Mouse (Mus musculus) intestine, embryonic 15.5 days (tissue): ENCODE measurements at regions not wholly inside any gene's neighbourhood (a gene's known extent, or its start where the extent isn't known, plus 50 kb on each side); places are given as distances from the start of the nearest gene placed in this dataset.
"Not testable (repeated sequence)": the region's sequence is repeated elsewhere in the genome, so short reads cannot be mapped to it uniquely, and the experiment has no call there.

Source experiments
- ATAC-seq: fragments of 200-750 bp; cut with Nextera tagmentation; 2 replicates; pipeline ENCODE4 v1.8.0; 2017; ENCODE audit warnings: moderate TSS enrichment, moderate library complexity
- H3K27ac ChIP-seq: fragments of 300-500 bp; sonication (generic); 2 replicates; pipeline ENCODE4 v1.5.1; 2015; ENCODE audit warnings: mild to moderate bottlenecking, inconsistent platforms
- H3K27me3 ChIP-seq: fragments of 300-500 bp; sonication (generic); replicated peaks from 2 replicates; pipeline ENCODE4 v1.6.1; 2015; ENCODE audit warnings: inconsistent platforms
- H3K36me3 ChIP-seq: fragments of 300-500 bp; sonication (generic); 2 replicates; pipeline ENCODE4 v1.6.1; 2015; ENCODE audit warnings: inconsistent platforms
- H3K4me1 ChIP-seq: fragments of 300-500 bp; sonication (generic); replicated peaks from 2 replicates; pipeline ENCODE4 v1.6.1; 2015; ENCODE audit warnings: inconsistent platforms
- H3K4me2 ChIP-seq: fragments of 300-500 bp; sonication (generic); replicated peaks from 2 replicates; pipeline ENCODE4 v1.6.1; 2015; ENCODE audit warnings: mild to moderate bottlenecking, inconsistent platforms
- H3K4me3 ChIP-seq: fragments of 300-500 bp; sonication (generic); replicated peaks from 2 replicates; pipeline ENCODE4 v1.5.1; 2015; ENCODE audit warnings: inconsistent platforms
- H3K9ac ChIP-seq: fragments of 300-500 bp; sonication (generic); 2 replicates; pipeline ENCODE4 v1.6.1; 2015; ENCODE audit warnings: inconsistent platforms
- H3K9me3 ChIP-seq: fragments of 300-500 bp; sonication (generic); 2 replicates; pipeline ENCODE4 v1.6.1; 2016; ENCODE audit warnings: inconsistent platforms
- WGBS: fragments of 180-500 bp; shearing (Covaris S2); methylation state at CpG from one replicate; pipeline ENCODE4 v1.1.7; 2015; 5-methylcytosine and 5-hydroxymethylcytosine counted together

GRCm38 (mm10) chr12:14286676-14287075, 134.8 kb upstream of the Fam84a start:
- 84% methylated on average over 1 of the region's 1 CpGs for WGBS
- H3K27ac ChIP-seq, result no peak overlapping the region

GRCm38 (mm10) chr12:14285870-14286535, 134.1 kb upstream of the Fam84a start:
- WGBS, result 70% methylated on average over 2 of the region's 2 CpGs
- peak; percentile 88 for ATAC-seq

More at GRCm38 (mm10) chr12:14286676-14287075, 134.8 kb upstream of the Fam84a start:
- ATAC-seq, result 0 out of 2 replicates have a peak, but pooled peaks have one; percentile 43
- no peak overlapping the region for H3K9ac ChIP-seq
- no peak overlapping the region for H3K4me3 ChIP-seq
- H3K27me3 ChIP-seq, result no peaks in the 10 kb centered on the region
- no peaks in the 10 kb centered on the region for H3K36me3 ChIP-seq
- H3K9me3 ChIP-seq, result no peaks in the 10 kb centered on the region
- no peaks in the 10 kb centered on the region for H3K4me1 ChIP-seq
- no peak overlapping the region for H3K4me2 ChIP-seq

GRCm38 (mm10) chr12:14283106-14283692, 131.3 kb upstream of the Fam84a start:
- WGBS, result 52% methylated on average over 4 of the region's 4 CpGs

More at GRCm38 (mm10) chr12:14285870-14286535, 134.1 kb upstream of the Fam84a start:
- H3K4me2 ChIP-seq, result no peak overlapping the region
- no peak overlapping the region for H3K4me3 ChIP-seq
- no peak overlapping the region for H3K9ac ChIP-seq
- no peak overlapping the region for H3K27ac ChIP-seq
- H3K36me3 ChIP-seq, result no peaks in the 10 kb centered on the region
- H3K27me3 ChIP-seq, result no peaks in the 10 kb centered on the region
- no peaks in the 10 kb centered on the region for H3K9me3 ChIP-seq
- no peaks in the 10 kb centered on the region for H3K4me1 ChIP-seq

GRCm38 (mm10) chr12:14275265-14275664, 123.4 kb upstream of the Fam84a start:
- Histone ChIP-seq H3K9ac (no peak overlapping the region), H3K4me3 (no peak overlapping the region), H3K27me3 (no peaks in the 10 kb centered on the region), H3K4me2 (no peak overlapping the region), H3K27ac (no peak overlapping the region), H3K36me3 (no peaks in the 10 kb centered on the region), H3K4me1 (no peaks in the 10 kb centered on the region), H3K9me3 (no peaks in the 10 kb centered on the region)
- no peak for ATAC-seq

More at GRCm38 (mm10) chr12:14283106-14283692, 131.3 kb upstream of the Fam84a start:
- Histone ChIP-seq H3K4me2 (no peak overlapping the region), H3K4me1 (no peaks in the 10 kb centered on the region), H3K27me3 (no peaks in the 10 kb centered on the region), H3K27ac (no peak overlapping the region), H3K36me3 (no peaks in the 10 kb centered on the region), H3K4me3 (no peak overlapping the region), H3K9ac (no peak overlapping the region), H3K9me3 (no peaks in the 10 kb centered on the region)
- no peak for ATAC-seq

- no peak overlapping the region for H3K4me2 ChIP-seq
- no peak overlapping the region for H3K27ac ChIP-seq
- 84% methylated on average over 5 of the region's 5 CpGs for WGBS
- ATAC-seq, result no peak
- H3K27me3 ChIP-seq, result no peaks in the 10 kb centered on the region
- H3K4me3 ChIP-seq, result no peak overlapping the region
- no peak overlapping the region for H3K9ac ChIP-seq
- no peaks in the 10 kb centered on the region for H3K9me3 ChIP-seq
- no peaks in the 10 kb centered on the region for H3K36me3 ChIP-seq
- no peaks in the 10 kb centered on the region for H3K4me1 ChIP-seq
Observed at GRCm38 (mm10) chr12:14274796-14275195, 122.9 kb upstream of the Fam84a start.

GRCm38 (mm10) chr12:14271216-14271615, 119.4 kb upstream of the Fam84a start:
- Histone ChIP-seq H3K9me3 (no peaks in the 10 kb centered on the region), H3K9ac (no peak overlapping the region), H3K27me3 (no peaks in the 10 kb centered on the region), H3K4me2 (no peak overlapping the region), H3K27ac (no peak overlapping the region), H3K4me1 (no peaks in the 10 kb centered on the region), H3K4me3 (no peak overlapping the region), H3K36me3 (no peaks in the 10 kb centered on the region)
- no peak for ATAC-seq

- Histone ChIP-seq H3K9me3 (no peaks in the 10 kb centered on the region), H3K27me3 (no peaks in the 10 kb centered on the region), H3K4me3 (no peak overlapping the region), H3K4me1 (no peaks in the 10 kb centered on the region), H3K4me2 (no peak overlapping the region), H3K9ac (no peak overlapping the region), H3K27ac (no peak overlapping the region), H3K36me3 (no peaks in the 10 kb centered on the region)
- WGBS, result 86% methylated on average over 2 of the region's 2 CpGs
- ATAC-seq, result no peak
Observed at GRCm38 (mm10) chr12:14261102-14261501, 109.2 kb upstream of the Fam84a start.

GRCm38 (mm10) chr12:14260288-14260687, 108.4 kb upstream of the Fam84a start:
- Histone ChIP-seq H3K4me2 (no peak overlapping the region), H3K4me1 (no peaks in the 10 kb centered on the region), H3K9ac (no peak overlapping the region), H3K9me3 (no peaks in the 10 kb centered on the region), H3K36me3 (no peaks in the 10 kb centered on the region), H3K4me3 (no peak overlapping the region), H3K27me3 (no peaks in the 10 kb centered on the region), H3K27ac (no peak overlapping the region)
- ATAC-seq, result no peak
- WGBS, result 74% methylated on average over 4 of the region's 4 CpGs

GRCm38 (mm10) chr12:14253336-14253735, 101.5 kb upstream of the Fam84a start:
- Histone ChIP-seq H3K27ac (no peak overlapping the region), H3K9me3 (no peaks in the 10 kb centered on the region), H3K4me2 (no peak overlapping the region), H3K27me3 (no peaks in the 10 kb centered on the region), H3K36me3 (no peaks in the 10 kb centered on the region), H3K9ac (no peak overlapping the region), H3K4me3 (no peak overlapping the region), H3K4me1 (no peaks in the 10 kb centered on the region)
- no peak for ATAC-seq
- WGBS, result 93% methylated on average over 5 of the region's 5 CpGs

- no peaks in the 10 kb centered on the region for H3K27me3 ChIP-seq
- no peaks in the 10 kb centered on the region for H3K4me1 ChIP-seq
- H3K9ac ChIP-seq, result no peak overlapping the region
- H3K4me3 ChIP-seq, result no peak overlapping the region
- WGBS, result 85% methylated on average over 4 of the region's 4 CpGs
- H3K27ac ChIP-seq, result no peak overlapping the region
- no peaks in the 10 kb centered on the region for H3K36me3 ChIP-seq
- ATAC-seq, result no peak
- no peaks in the 10 kb centered on the region for H3K9me3 ChIP-seq
- H3K4me2 ChIP-seq, result no peak overlapping the region
Observed at GRCm38 (mm10) chr12:14250124-14250523, 98.3 kb upstream of the Fam84a start.

GRCm38 (mm10) chr12:14242720-14243119, 90.9 kb upstream of the Fam84a start:
- H3K4me3 ChIP-seq, H3K27me3 ChIP-seq, H3K9ac ChIP-seq, H3K27ac ChIP-seq, H3K9me3 ChIP-seq, ATAC-seq, H3K4me1 ChIP-seq, H3K36me3 ChIP-seq, H3K4me2 ChIP-seq: not testable (repeated sequence)
- WGBS, result 84% methylated on average over 6 of the region's 6 CpGs

- H3K9ac ChIP-seq, result no peak overlapping the region
- H3K4me1 ChIP-seq, result no peaks in the 10 kb centered on the region
- ATAC-seq, result no peak
Observed at GRCm38 (mm10) chr12:14237699-14238098, 85.8 kb upstream of the Fam84a start.

GRCm38 (mm10) chr12:14235351-14235750, 83.5 kb upstream of the Fam84a start:
- ATAC-seq, result no peak
- H3K9me3 ChIP-seq, result no peaks in the 10 kb centered on the region
- no peaks in the 10 kb centered on the region for H3K4me1 ChIP-seq
- H3K27ac ChIP-seq, result no peak overlapping the region
- no peaks in the 10 kb centered on the region for H3K36me3 ChIP-seq
- 87% methylated on average over 3 of the region's 3 CpGs for WGBS
- no peak overlapping the region for H3K4me3 ChIP-seq
- no peak overlapping the region for H3K9ac ChIP-seq
- no peaks in the 10 kb centered on the region for H3K27me3 ChIP-seq
- no peak overlapping the region for H3K4me2 ChIP-seq

More at GRCm38 (mm10) chr12:14237699-14238098, 85.8 kb upstream of the Fam84a start:
- Histone ChIP-seq H3K4me2 (no peak overlapping the region), H3K9me3 (no peaks in the 10 kb centered on the region), H3K4me3 (no peak overlapping the region), H3K27ac (no peak overlapping the region), H3K36me3 (no peaks in the 10 kb centered on the region), H3K27me3 (no peaks in the 10 kb centered on the region)
